Mouse (Mus musculus) thymus, adult 18-20 months (tissue): ENCODE results near the gene Scn2a.
"Not testable (repeated sequence)": the region's sequence is repeated elsewhere in the genome, so short reads cannot be mapped to it uniquely, and the experiment has no call there.

Experiments
- DNase-seq, 2 experiments: peaks; one replicate each; pipeline ENCODE4 v3.0.0; 2022; ENCODE audit warnings: mixed read lengths in 2 of 2

Scn2a gene

DNA sequence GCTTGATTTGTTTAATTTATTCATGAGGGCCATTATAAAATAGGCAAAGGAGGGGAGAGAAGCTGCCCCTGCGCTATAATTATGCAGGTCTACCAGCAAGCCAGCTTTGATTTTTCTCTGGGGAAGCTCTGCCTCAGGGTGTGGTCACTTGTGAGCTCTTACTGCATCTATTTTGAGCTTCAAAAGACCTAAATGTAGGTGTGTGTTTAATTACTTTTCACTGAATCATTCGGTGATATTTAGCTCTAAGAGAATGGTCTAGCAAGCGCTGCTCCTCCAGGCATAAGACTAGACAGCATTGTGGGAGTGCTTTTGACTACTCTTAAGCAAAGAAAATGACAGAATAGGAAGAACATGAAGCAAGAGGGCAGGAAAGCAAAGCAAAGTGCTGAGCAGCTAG lies 80.6 kb downstream of the Scn2a start:
- DNase-seq, result no peak

DNA sequence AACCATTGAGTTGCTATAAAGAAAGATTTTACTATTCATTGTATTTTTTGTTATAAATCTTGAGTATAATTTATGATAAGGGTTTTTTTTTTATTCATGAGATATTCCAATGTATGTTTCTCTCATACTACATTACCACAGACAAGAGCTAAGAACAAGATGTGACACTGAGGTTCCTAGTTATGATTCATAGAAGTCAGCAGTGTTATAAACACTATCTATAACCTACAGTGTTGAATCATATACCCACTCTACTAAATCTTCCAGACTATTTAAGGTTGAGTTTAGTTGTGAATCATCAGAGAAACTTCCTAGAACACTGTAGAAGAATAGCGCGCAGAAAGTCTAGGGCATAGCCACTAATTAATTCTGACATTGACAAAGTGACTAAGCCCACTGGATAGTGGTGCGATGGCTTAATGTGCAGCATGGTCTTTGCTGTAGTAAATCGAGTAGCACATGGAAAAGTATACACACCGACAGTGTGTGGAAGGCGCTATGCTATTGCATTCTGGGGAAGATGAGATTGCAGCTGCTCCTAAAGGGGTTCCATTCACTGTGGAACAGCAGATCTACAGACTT lies 101.7 kb downstream of the Scn2a start:
- no peak for DNase-seq

DNA sequence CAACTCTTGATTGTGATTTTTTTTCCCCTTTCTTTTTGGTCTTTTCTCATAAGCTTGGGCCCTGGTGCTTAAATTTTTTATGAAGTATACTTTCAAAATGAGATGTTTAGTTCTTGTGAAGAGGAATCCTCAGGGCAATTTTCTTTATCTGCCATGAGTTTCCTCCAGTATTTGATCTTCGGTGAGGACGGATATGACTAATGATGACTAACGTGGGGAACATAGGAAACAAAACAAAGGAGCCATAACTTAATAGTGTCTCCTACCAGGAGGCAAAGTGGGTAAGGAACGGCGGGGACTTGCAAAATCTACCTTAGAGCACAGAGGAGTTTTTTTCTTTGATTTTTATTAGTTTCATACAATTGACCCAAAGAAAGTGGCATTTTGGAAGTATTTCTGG lies 124.8 kb downstream of the Scn2a start:
- DNase-seq, result no peak

- no peak for DNase-seq
Measured at GRCm38 (mm10) chr2:65782442-65782841, 161.9 kb downstream of the Scn2a start.

DNA sequence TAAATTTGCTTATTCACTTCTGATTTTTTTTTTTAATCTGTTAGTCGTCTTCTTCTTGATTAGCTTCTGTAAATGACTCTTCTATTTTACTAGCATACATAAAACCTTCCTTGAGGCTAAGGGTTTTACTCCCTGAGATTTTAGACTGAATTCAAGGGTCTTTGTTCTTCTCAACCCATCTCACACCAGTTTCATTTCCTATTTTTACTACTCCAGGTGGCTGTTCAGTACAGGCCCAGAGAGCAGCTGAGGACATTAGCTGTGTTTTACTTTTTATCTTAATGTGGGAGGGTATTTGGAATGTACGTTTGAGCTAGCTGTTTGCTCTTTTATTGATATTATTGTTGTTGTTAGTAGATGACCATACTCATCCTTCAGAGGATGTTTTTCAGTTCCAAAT lies 162.8 kb downstream of the Scn2a start:
- no peak for DNase-seq

DNA sequence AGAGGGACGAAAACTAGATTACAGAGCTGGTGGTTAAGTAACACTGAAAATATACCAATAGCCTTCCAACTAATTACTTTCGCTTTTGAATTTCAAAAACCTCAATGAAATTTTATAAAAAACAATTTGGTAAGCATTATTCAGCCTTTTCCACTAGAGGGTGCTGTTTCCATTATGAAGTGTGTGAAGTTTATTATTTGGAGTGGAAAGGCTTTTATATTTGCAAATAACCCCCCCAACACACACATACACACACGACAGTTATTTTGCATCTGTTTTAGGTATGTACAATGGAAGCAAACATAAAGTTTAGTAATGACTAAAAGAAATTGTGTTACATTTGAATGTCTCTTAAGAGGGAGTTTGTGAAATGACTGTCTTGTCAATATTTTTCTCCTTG lies 171.9 kb downstream of the Scn2a start:
- no peak for DNase-seq

DNA sequence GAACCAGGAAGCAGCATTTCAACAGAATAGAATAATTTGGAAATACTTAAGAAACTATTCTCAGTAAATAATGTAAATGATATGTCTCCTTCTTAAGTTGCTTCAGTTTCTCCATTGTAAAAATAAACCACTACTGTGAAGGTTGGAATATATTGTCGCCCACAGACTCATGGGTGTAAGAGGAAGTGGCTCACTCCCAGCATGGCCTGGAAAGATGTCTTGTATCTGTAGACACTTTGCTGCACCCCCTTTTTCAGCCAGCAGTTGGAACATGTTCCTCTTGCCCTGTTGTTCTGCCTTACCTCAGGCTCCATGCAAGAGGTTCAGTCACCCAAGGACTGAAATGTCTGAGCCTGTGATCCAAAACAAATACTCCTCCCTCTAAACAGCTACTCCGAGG lies 173.0 kb downstream of the Scn2a start:
- no peak for DNase-seq

DNA sequence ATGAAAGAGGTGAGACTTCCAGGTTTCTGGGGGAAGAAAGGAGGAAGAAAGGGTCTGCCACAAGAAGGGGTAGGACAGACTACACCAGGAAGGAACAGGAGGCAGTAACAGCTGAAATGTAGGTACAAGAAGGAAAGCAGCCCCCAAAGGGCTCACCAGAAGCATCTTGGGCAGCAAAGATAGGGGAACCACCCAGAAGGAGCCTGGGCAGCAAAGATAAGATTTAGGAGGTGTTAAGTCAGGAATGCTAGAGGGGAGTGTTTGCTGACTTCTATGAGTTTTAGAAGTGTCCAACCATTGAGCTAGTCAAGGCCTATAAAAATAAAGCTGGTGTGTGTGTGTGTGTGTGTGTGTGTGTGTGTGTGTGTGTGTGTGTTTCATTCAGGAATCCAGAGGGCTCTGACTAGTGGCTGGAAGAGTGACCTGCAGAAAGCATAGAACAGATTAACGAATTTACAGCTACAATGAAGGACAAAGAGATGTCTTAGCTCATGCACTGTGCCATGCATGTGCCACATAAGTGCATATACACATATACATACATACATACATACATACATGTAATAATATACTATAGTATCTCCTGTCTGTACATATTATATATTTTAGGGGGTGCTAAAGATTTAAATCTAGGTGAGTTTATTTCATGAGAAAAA lies 180.6 kb downstream of the Scn2a start:
- no peak for DNase-seq

DNA sequence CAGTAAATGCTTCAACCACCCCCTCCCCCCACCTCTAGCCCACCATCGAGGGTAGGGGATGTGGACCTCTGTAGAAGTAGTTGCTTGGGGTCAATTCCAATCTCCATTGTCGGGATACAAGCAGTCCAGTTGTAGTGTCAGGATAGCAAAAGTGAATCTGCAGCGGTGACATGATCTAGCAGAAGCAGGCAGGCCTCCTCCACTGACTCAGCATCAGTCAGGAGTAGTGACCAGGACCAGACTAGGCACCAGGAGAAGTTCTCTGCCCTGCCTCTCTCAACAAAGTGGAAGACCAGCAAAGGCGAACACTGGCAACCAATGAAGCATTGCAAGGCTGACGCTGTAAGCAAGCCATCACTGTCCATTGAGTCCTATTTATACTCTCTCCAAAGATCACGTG lies 186.0 kb downstream of the Scn2a start:
- no peak for DNase-seq

GRCm38 (mm10) chr2:65811203-65811602 lies 190.6 kb downstream of the Scn2a start:
- DNase-seq, result not testable (repeated sequence)
